Mouse (Mus musculus) midbrain, embryonic 16.5 days (tissue): ENCODE data around the gene Npr2. TPM values are rescaled to one million over a fixed set of nuclear protein-coding genes. Genes with fewer than 3 reads are reported as not detected.

Experiments
- ATAC-seq: fragments of 200-750 bp; cut with Nextera tagmentation; 2 replicates; pipeline ENCODE4 v1.8.0; 2017; ENCODE audit warnings: moderate TSS enrichment
- H3K27ac ChIP-seq: fragments of 300-500 bp; sonication (generic); 2 replicates; pipeline ENCODE4 v1.5.1; 2014; ENCODE audit warnings: mild to moderate bottlenecking, low read length, mixed read lengths
- H3K27me3 ChIP-seq: fragments of 300-500 bp; sonication (generic); 2 replicates; pipeline ENCODE4 v1.6.1; 2014; ENCODE audit warnings: low read depth, low read length, mixed read lengths; ENCODE audit not compliant: control insufficient read depth, insufficient read depth
- H3K36me3 ChIP-seq: fragments of 300-500 bp; sonication (generic); 2 replicates; pipeline ENCODE4 v1.6.1; 2014; ENCODE audit warnings: mild to moderate bottlenecking, low read length, moderate library complexity, mixed read lengths; ENCODE audit not compliant: control insufficient read depth, insufficient read depth
- H3K4me1 ChIP-seq: fragments of 300-500 bp; sonication (generic); 2 replicates; pipeline ENCODE4 v1.6.1; 2014; ENCODE audit warnings: mild to moderate bottlenecking, low read length, mixed read lengths; ENCODE audit not compliant: control insufficient read depth, insufficient read depth
- H3K4me2 ChIP-seq: fragments of 300-500 bp; sonication (generic); 2 replicates; pipeline ENCODE4 v1.6.1; 2014; ENCODE audit warnings: mild to moderate bottlenecking, low read length, mixed read lengths
- H3K4me3 ChIP-seq: fragments of 300-500 bp; sonication (generic); 2 replicates; pipeline ENCODE4 v1.5.1; 2014; ENCODE audit warnings: low read depth, mild to moderate bottlenecking, low read length, moderate library complexity, mixed read lengths
- H3K9ac ChIP-seq: fragments of 300-500 bp; sonication (generic); 2 replicates; pipeline ENCODE4 v1.6.1; 2014; ENCODE audit warnings: low read depth, low read length, mixed read lengths
- H3K9me3 ChIP-seq: fragments of 300-500 bp; sonication (generic); replicated peaks from 2 replicates; pipeline ENCODE4 v1.6.1; 2014; ENCODE audit warnings: mild to moderate bottlenecking, low read length, mixed read lengths; ENCODE audit not compliant: control insufficient read depth, poor library complexity, severe bottlenecking
- WGBS: fragments of 180-500 bp; shearing (Covaris S2); extraction: QIAGEN DNeasy Blood & Tissue Kit; methylation state at CpG from one replicate; pipeline ENCODE4 v1.1.7; 2014; 5-methylcytosine and 5-hydroxymethylcytosine counted together
- polyA plus RNA-seq: library from polyadenylated mRNA; unstranded; fragments of >200 nt; fragmentation: Nextera tagmentation; extraction: Ambion mirVana; gene quantifications from 2 replicates; pipeline ENCODE4 v1.2.1, GENCODE M21; 2015

Gene Npr2
- polyA plus RNA-seq, 1 experiment from 2014 or later, result 13.5 TPM

GRCm38 (mm10) chr4:43674974-43675373, 43.2 kb downstream of the Npr2 start:
- H3K4me2 ChIP-seq, result no peak overlapping the region
- no peaks in the 10 kb centered on the region for H3K27me3 ChIP-seq
- H3K4me3 ChIP-seq, result no peak overlapping the region
- no peak overlapping the region for H3K9ac ChIP-seq
- no peak overlapping the region for H3K27ac ChIP-seq
- H3K36me3 ChIP-seq, result peaks cover 21% of the 10 kb centered on the region; the same call in 1 of the 2 replicates
- 81% methylated on average over 5 of the region's 5 CpGs for WGBS
- no peak for ATAC-seq
- peaks cover 31% of the 10 kb centered on the region for H3K4me1 ChIP-seq
- no peaks in the 10 kb centered on the region for H3K9me3 ChIP-seq

- peaks cover 23% of the 10 kb centered on the region; the same call in 1 of the 2 replicates for H3K36me3 ChIP-seq
- 80% methylated on average over 4 of the region's 4 CpGs for WGBS
- no peak for ATAC-seq
- no peak overlapping the region for H3K9ac ChIP-seq
- H3K4me1 ChIP-seq, result peaks cover 24% of the 10 kb centered on the region
- H3K4me2 ChIP-seq, result no peak overlapping the region
- H3K4me3 ChIP-seq, result no peak overlapping the region
- no peak overlapping the region for H3K27ac ChIP-seq
- no peaks in the 10 kb centered on the region for H3K27me3 ChIP-seq
- no peaks in the 10 kb centered on the region for H3K9me3 ChIP-seq
These were observed 43.9 kb downstream of the Npr2 start for GRCm38 (mm10) chr4:43675608-43676007.

GRCm38 (mm10) chr4:43678541-43678940, 46.8 kb downstream of the Npr2 start:
- H3K27me3 ChIP-seq, result no peaks in the 10 kb centered on the region
- peaks cover 38% of the 10 kb centered on the region for H3K36me3 ChIP-seq
- H3K9me3 ChIP-seq, result no peaks in the 10 kb centered on the region
- no peak overlapping the region for H3K27ac ChIP-seq
- no peaks in the 10 kb centered on the region for H3K4me1 ChIP-seq
- no peak overlapping the region for H3K9ac ChIP-seq
- ATAC-seq, result no peak
- H3K4me3 ChIP-seq, result no peak overlapping the region
- WGBS, result 84% methylated on average over 6 of the region's 6 CpGs
- no peak overlapping the region for H3K4me2 ChIP-seq

- no peak overlapping the region for H3K9ac ChIP-seq
- WGBS, result 94% methylated on average over 7 of the region's 7 CpGs
- H3K27ac ChIP-seq, result no peak overlapping the region
- H3K27me3 ChIP-seq, result no peaks in the 10 kb centered on the region
- no peak for ATAC-seq
- H3K9me3 ChIP-seq, result no peaks in the 10 kb centered on the region
- H3K4me2 ChIP-seq, result no peak overlapping the region
- H3K4me1 ChIP-seq, result no peaks in the 10 kb centered on the region
- H3K36me3 ChIP-seq, result peaks cover 35% of the 10 kb centered on the region
- no peak overlapping the region for H3K4me3 ChIP-seq
These were observed 47.8 kb downstream of the Npr2 start for GRCm38 (mm10) chr4:43679416-43680043.

GRCm38 (mm10) chr4:43690021-43690420, 58.3 kb downstream of the Npr2 start:
- no peaks in the 10 kb centered on the region for H3K27me3 ChIP-seq
- H3K36me3 ChIP-seq, result peaks cover 32% of the 10 kb centered on the region
- H3K4me1 ChIP-seq, result no peaks in the 10 kb centered on the region
- 91% methylated on average over 17 of the region's 17 CpGs for WGBS
- H3K9me3 ChIP-seq, result no peaks in the 10 kb centered on the region
- no peak overlapping the region for H3K4me3 ChIP-seq
- no peak overlapping the region for H3K9ac ChIP-seq
- H3K27ac ChIP-seq, result no peak overlapping the region
- H3K4me2 ChIP-seq, result no peak overlapping the region
- ATAC-seq, result no peak

- WGBS, result 88% methylated on average over 5 of the region's 5 CpGs
- H3K9me3 ChIP-seq, result no peaks in the 10 kb centered on the region
- no peak overlapping the region for H3K4me3 ChIP-seq
- H3K36me3 ChIP-seq, result peaks cover 23% of the 10 kb centered on the region
- ATAC-seq, result no peak
- H3K27me3 ChIP-seq, result no peaks in the 10 kb centered on the region
- H3K27ac ChIP-seq, result no peak overlapping the region
- no peak overlapping the region for H3K9ac ChIP-seq
- no peaks in the 10 kb centered on the region for H3K4me1 ChIP-seq
- no peak overlapping the region for H3K4me2 ChIP-seq
These were observed 59.3 kb downstream of the Npr2 start for GRCm38 (mm10) chr4:43691026-43691425.

- no peaks in the 10 kb centered on the region for H3K27me3 ChIP-seq
- H3K4me3 ChIP-seq, result no peak overlapping the region
- peaks cover 16% of the 10 kb centered on the region for H3K36me3 ChIP-seq
- H3K9me3 ChIP-seq, result no peaks in the 10 kb centered on the region
- no peak overlapping the region for H3K4me2 ChIP-seq
- no peak overlapping the region for H3K9ac ChIP-seq
- no peaks in the 10 kb centered on the region for H3K4me1 ChIP-seq
- 80% methylated on average over 5 of the region's 5 CpGs for WGBS
- ATAC-seq, result no peak
- H3K27ac ChIP-seq, result no peak overlapping the region
These were observed 62.1 kb downstream of the Npr2 start for GRCm38 (mm10) chr4:43693806-43694241.

GRCm38 (mm10) chr4:43694439-43695248, 62.9 kb downstream of the Npr2 start:
- Histone ChIP-seq H3K27ac (no peak overlapping the region), H3K36me3 (peaks cover 11% of the 10 kb centered on the region), H3K9ac (no peak overlapping the region), H3K4me1 (no peaks in the 10 kb centered on the region), H3K4me2 (no peak overlapping the region), H3K27me3 (no peaks in the 10 kb centered on the region), H3K9me3 (no peaks in the 10 kb centered on the region), H3K4me3 (no peak overlapping the region)
- ATAC-seq, result no peak
- 92% methylated on average over 1 of the region's 1 CpGs for WGBS

GRCm38 (mm10) chr4:43695249-43695671, 63.5 kb downstream of the Npr2 start:
- Histone ChIP-seq H3K36me3 (peaks cover 5% of the 10 kb centered on the region), H3K9ac (no peak overlapping the region), H3K4me2 (no peak overlapping the region), H3K9me3 (no peaks in the 10 kb centered on the region), H3K27me3 (no peaks in the 10 kb centered on the region), H3K4me3 (no peak overlapping the region), H3K27ac (no peak overlapping the region), H3K4me1 (no peaks in the 10 kb centered on the region)
- ATAC-seq, result no peak
- 25% methylated on average over 9 of the region's 9 CpGs for WGBS
